Mouse (Mus musculus) intestine, embryonic 14.5 days (tissue): ENCODE data around the gene Aldh5a1. TPM values are rescaled to one million over a fixed set of nuclear protein-coding genes. Genes with fewer than 3 reads are reported as not detected.

Experiments
- ATAC-seq: fragments of 200-750 bp; cut with Nextera tagmentation; replicated peaks from 2 replicates; pipeline ENCODE4 v1.8.0; 2017; ENCODE audit warnings: low read depth, moderate number of reproducible peaks, moderate TSS enrichment, moderate library complexity; ENCODE audit not compliant: low FRiP score, low TSS enrichment
- DNase-seq: peaks from one replicate; pipeline ENCODE4 v3.0.0-alpha.2; 2018; ENCODE audit warnings: low spot score
- H3K27ac ChIP-seq: fragments of 300-500 bp; sonication (generic); 2 replicates; pipeline ENCODE4 v1.5.1; 2014; ENCODE audit warnings: low read depth, mild to moderate bottlenecking, control low read depth
- H3K27me3 ChIP-seq: fragments of 300-500 bp; sonication (generic); replicated peaks from 2 replicates; pipeline ENCODE4 v1.6.1; 2014; ENCODE audit warnings: low read length, control low read depth; ENCODE audit not compliant: control insufficient read depth, insufficient read depth
- H3K36me3 ChIP-seq: fragments of 300-500 bp; sonication (generic); 2 replicates; pipeline ENCODE4 v1.6.1; 2014; ENCODE audit warnings: low read length, control low read depth; ENCODE audit not compliant: control insufficient read depth, insufficient read depth
- H3K4me1 ChIP-seq: fragments of 300-500 bp; sonication (generic); replicated peaks from 2 replicates; pipeline ENCODE4 v1.6.1; 2014; ENCODE audit warnings: low read length, control low read depth, mixed read lengths; ENCODE audit not compliant: control insufficient read depth, insufficient read depth
- H3K4me2 ChIP-seq: fragments of 300-500 bp; sonication (generic); 2 replicates; pipeline ENCODE4 v1.6.1; 2014; ENCODE audit warnings: low read length
- H3K4me3 ChIP-seq: fragments of 300-500 bp; sonication (generic); 2 replicates; pipeline ENCODE4 v1.5.1; 2014; ENCODE audit warnings: low read depth, low read length, control low read depth, mixed read lengths
- H3K9ac ChIP-seq: fragments of 300-500 bp; sonication (generic); 2 replicates; pipeline ENCODE4 v1.6.1; 2014; ENCODE audit warnings: mild to moderate bottlenecking, low read length
- H3K9me3 ChIP-seq: fragments of 300-500 bp; sonication (generic); 2 replicates; pipeline ENCODE4 v1.6.1; 2016; ENCODE audit warnings: low read length, control low read depth; ENCODE audit not compliant: control insufficient read depth
- WGBS: fragments of 180-500 bp; shearing (Covaris S2); extraction: QIAGEN DNeasy Blood & Tissue Kit; methylation state at CpG from one replicate; pipeline ENCODE4 v1.1.7; 2014; 5-methylcytosine and 5-hydroxymethylcytosine counted together
- polyA plus RNA-seq: library from polyadenylated mRNA; unstranded; fragments of >200 nt; fragmentation: Nextera tagmentation; extraction: Ambion mirVana; gene quantifications from 2 replicates; pipeline ENCODE4 v1.2.1, GENCODE M21; 2014

Aldh5a1 gene
- polyA plus RNA-seq, 1 experiment from 2014 or later = 11.5 TPM

GRCm38 (mm10) chr13:24921281-24921680 lies 16.2 kb downstream of the Aldh5a1 start:
- Histone ChIP-seq H3K4me1 (no peaks in the 10 kb centered on the region), H3K9me3 (no peaks in the 10 kb centered on the region), H3K36me3 (peaks cover 58% of the 10 kb centered on the region), H3K9ac (no peak overlapping the region), H3K27ac (no peak overlapping the region), H3K27me3 (no peaks in the 10 kb centered on the region), H3K4me2 (no peak overlapping the region), H3K4me3 (no peak overlapping the region)
- DNase-seq (no peak), ATAC-seq (no peak)
- 52% methylated on average over 6 of the region's 6 CpGs for WGBS

DNA sequence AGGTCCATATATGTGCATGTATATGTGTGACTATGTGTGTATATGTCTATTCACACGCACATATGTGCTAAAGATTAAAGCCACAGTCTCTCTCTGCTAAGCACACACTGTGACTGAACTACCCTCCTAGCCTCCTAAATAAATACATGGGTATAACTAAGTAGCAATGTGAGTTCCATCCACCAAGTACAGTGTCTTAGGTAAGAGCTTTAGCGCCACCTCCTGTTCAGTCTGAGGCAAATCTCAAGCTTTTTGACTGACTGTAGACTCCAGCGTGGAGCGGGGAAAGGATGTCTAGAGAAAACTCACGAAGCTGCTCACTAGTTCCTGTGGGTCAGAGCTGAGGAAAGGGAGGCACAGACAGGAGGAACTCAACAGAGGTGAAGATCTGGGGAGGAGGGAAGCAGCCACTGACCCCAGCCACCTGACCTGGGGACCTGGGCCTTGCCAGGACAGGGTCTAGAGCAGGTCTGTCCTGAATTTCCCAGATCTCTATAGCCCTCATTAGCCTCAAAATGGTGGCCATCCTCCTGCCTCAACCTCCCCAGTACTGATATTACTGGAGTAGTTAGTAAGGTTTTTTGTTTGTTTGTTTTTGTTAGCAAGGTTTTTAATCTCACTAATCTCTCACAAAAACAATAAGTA lies 17.0 kb downstream of the Aldh5a1 start:
- H3K4me3 ChIP-seq = no peak overlapping the region
- H3K36me3 ChIP-seq = peaks cover 58% of the 10 kb centered on the region
- ATAC-seq (peak; percentile 79), DNase-seq (peak; percentile 72)
- H3K9me3 ChIP-seq = no peaks in the 10 kb centered on the region
- no peak overlapping the region for H3K27ac ChIP-seq
- WGBS = 27% methylated on average over 5 of the region's 5 CpGs
- no peaks in the 10 kb centered on the region for H3K27me3 ChIP-seq
- H3K4me1 ChIP-seq = no peaks in the 10 kb centered on the region
- H3K9ac ChIP-seq = no peak overlapping the region
- H3K4me2 ChIP-seq = no peak overlapping the region

GRCm38 (mm10) chr13:24915831-24916230 lies 21.6 kb downstream of the Aldh5a1 start:
- H3K4me3 ChIP-seq = no peak overlapping the region
- no peaks in the 10 kb centered on the region for H3K4me1 ChIP-seq
- peaks cover 38% of the 10 kb centered on the region for H3K36me3 ChIP-seq
- H3K27ac ChIP-seq = no peak overlapping the region
- WGBS = 70% methylated on average over 13 of the region's 13 CpGs
- no peak for DNase-seq
- no peak for ATAC-seq
- H3K9me3 ChIP-seq = no peaks in the 10 kb centered on the region
- H3K27me3 ChIP-seq = no peaks in the 10 kb centered on the region
- H3K9ac ChIP-seq = no peak overlapping the region
- no peak overlapping the region for H3K4me2 ChIP-seq

DNA sequence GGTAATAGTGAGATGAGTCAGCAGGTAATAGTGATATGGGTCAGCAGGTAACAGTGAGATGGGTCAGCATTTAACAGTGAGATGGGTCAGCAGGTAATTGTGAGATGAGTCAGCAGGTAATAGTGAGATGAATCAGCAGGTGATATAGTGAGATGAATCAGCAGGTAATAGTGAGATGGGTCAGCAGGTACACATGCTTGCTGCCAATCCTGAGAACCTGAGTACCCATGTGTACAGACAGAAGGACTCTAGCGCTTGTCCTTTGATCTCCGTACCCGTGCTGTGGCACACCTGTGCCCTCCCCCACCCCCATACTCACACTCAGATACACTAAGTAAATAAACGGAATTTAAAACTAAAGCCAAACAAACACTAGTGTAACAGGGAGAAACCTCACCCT lies 22.5 kb downstream of the Aldh5a1 start:
- H3K9me3 ChIP-seq = no peaks in the 10 kb centered on the region
- H3K4me1 ChIP-seq = no peaks in the 10 kb centered on the region
- H3K4me2 ChIP-seq = no peak overlapping the region
- no peak overlapping the region for H3K4me3 ChIP-seq
- H3K9ac ChIP-seq = no peak overlapping the region
- no peaks in the 10 kb centered on the region for H3K27me3 ChIP-seq
- peaks cover 46% of the 10 kb centered on the region for H3K36me3 ChIP-seq
- H3K27ac ChIP-seq = no peak overlapping the region
- ATAC-seq (no peak), DNase-seq (no peak)
- WGBS = 78% methylated on average over 4 of the region's 4 CpGs

- Histone ChIP-seq H3K27ac (no peak overlapping the region), H3K36me3 (peaks cover 41% of the 10 kb centered on the region), H3K4me2 (no peak overlapping the region), H3K27me3 (no peaks in the 10 kb centered on the region), H3K9me3 (no peaks in the 10 kb centered on the region), H3K4me1 (no peaks in the 10 kb centered on the region), H3K9ac (no peak overlapping the region), H3K4me3 (no peak overlapping the region)
- DNase-seq = no peak
- ATAC-seq = no peak
- WGBS = 88% methylated on average over 7 of the region's 7 CpGs
Observed at GRCm38 (mm10) chr13:24913576-24913975, 23.9 kb downstream of the Aldh5a1 start.

DNA sequence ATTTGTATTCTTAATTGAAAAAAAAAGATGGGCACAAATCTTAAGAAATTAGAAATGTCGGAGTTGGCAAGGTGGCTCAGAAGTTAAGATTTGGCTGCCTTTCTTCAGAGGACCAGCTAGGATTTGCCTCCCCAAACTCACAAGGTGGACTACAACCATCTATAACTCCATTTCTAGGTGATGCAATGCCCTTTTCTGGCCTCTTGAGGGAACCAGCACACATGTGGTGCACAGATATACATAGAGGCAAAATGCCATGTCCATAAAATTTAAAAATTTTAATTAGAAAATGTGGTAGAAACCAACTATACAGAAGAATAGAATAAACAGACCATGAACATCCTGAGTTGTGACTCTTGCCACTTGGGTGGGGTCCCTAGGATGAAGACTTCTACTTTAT lies 28.3 kb downstream of the Aldh5a1 start:
- no peak for DNase-seq
- peaks cover 17% of the 10 kb centered on the region for H3K36me3 ChIP-seq
- 98% methylated on average over 1 of the region's 1 CpGs for WGBS
- no peak overlapping the region for H3K27ac ChIP-seq
- H3K4me2 ChIP-seq = no peak overlapping the region
- H3K9ac ChIP-seq = no peak overlapping the region
- no peak overlapping the region for H3K4me3 ChIP-seq
- H3K4me1 ChIP-seq = no peaks in the 10 kb centered on the region
- ATAC-seq = no peak
- no peaks in the 10 kb centered on the region for H3K9me3 ChIP-seq
- no peaks in the 10 kb centered on the region for H3K27me3 ChIP-seq

GRCm38 (mm10) chr13:24906831-24907570 lies 30.5 kb downstream of the Aldh5a1 start:
- Histone ChIP-seq H3K9ac (no peak overlapping the region), H3K4me1 (no peaks in the 10 kb centered on the region), H3K9me3 (no peaks in the 10 kb centered on the region), H3K27me3 (no peaks in the 10 kb centered on the region), H3K4me2 (no peak overlapping the region), H3K4me3 (no peak overlapping the region), H3K27ac (no peak overlapping the region), H3K36me3 (peaks cover 11% of the 10 kb centered on the region; the same call in 1 of the 2 replicates)
- WGBS = 82% methylated on average over 11 of the region's 11 CpGs
- DNase-seq (no peak), ATAC-seq (no peak)

DNA sequence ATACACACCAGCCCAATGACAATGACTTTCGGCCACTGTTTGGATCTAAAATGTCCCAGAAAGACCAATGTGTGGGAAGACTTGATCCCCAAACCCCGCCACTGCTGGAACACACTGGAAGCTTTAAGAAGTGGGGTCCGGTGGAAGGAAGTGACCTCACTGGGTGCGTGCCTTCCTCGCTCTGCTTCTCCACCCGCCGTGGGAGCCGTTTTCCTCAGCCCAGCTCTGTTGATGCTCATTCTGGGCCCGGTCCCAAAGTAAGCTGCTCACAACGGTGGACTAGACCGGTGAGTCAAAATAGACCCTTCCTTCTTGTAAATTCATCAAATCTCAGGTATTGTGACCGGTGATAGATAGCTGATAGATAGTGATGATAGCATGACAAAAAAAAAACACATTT lies 32.0 kb downstream of the Aldh5a1 start:
- H3K27me3 ChIP-seq = no peaks in the 10 kb centered on the region

DNA sequence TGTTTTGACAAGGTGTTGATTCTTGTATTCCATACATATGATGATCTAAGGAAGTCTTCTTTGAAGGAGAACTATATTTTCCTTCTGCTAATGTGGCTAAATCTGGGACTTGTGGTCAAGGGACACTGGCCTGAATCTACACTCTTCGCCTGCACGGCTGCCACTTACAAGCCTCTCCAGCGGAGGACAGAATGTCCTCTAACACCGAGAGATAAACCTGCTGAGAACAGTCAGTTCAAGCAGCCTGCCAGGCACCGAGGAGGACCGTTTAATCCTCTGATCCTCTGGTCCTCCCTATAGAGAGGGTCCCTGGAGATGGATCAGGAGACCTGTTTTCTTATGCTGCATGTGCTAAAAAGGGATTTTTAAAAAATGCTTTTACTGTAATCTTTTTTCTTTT lies 34.0 kb downstream of the Aldh5a1 start:
- Histone ChIP-seq H3K27ac (no peak overlapping the region), H3K9ac (no peak overlapping the region), H3K4me2 (no peak overlapping the region), H3K36me3 (no peaks in the 10 kb centered on the region), H3K27me3 (no peaks in the 10 kb centered on the region), H3K9me3 (no peaks in the 10 kb centered on the region), H3K4me3 (no peak overlapping the region), H3K4me1 (no peaks in the 10 kb centered on the region)
- no peak for ATAC-seq
- 85% methylated on average over 6 of the region's 6 CpGs for WGBS
- DNase-seq = no peak

More for the DNA sequence above, 32.0 kb downstream of the Aldh5a1 start:
- ATAC-seq (no peak), DNase-seq (no peak)
- no peaks in the 10 kb centered on the region for H3K9me3 ChIP-seq
- peaks cover 8% of the 10 kb centered on the region; the same call in 1 of the 2 replicates for H3K36me3 ChIP-seq
- H3K27ac ChIP-seq = no peak overlapping the region
- no peak overlapping the region for H3K4me2 ChIP-seq
- no peak overlapping the region for H3K4me3 ChIP-seq
- 91% methylated on average over 12 of the region's 12 CpGs for WGBS
- no peak overlapping the region for H3K9ac ChIP-seq
- no peaks in the 10 kb centered on the region for H3K4me1 ChIP-seq
